Comparison of ENCODE assay signal across 12 mouse cellular contexts in the genomic region with DNA sequence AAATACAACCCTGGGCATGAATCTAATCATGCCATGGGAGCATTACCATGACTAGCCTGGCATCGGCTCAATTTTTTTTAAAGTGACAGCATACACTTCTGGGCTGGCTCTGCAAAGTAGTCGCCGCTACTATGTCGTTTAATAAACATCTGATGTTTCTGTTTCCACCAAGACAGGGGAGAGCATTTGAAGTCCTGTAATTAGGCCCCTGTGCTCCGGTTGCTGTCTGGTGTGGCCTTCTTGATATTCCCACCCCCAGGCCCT.
DNase-seq lines count a peak whose midpoint lies in the region; ATAC-seq and TF ChIP-seq lines count a peak whose summit lies in the region.
"Had no signal": no experiment of that assay in that cellular context is flagged by ENCODE, and none has a peak within 500 bp of the region (broad histone marks: within the 10 kb centered on the region; RNA-seq: fewer than 3 reads in every experiment).

No protein-coding gene starts in this region.

- no peak for ATAC-seq in liver, postnatal 0 days
- ATAC-seq in liver, embryonic 12.5 days, result no peak
- no peak for ATAC-seq in embryonic facial prominence, embryonic 13.5 days (ENCODE audit: insufficient number of reproducible peaks, insufficient read depth, low FRiP score, low TSS enrichment, low read depth)
- ATAC-seq in granulocyte monocyte progenitor cell, adult 5-6 weeks (replicated peaks; ENCODE audit: poor library complexity, severe bottlenecking), result peak; percentile 12
- peak; percentile 82 for ATAC-seq in midbrain, embryonic 16.5 days
- ATAC-seq: CD4-positive, CD25-positive, alpha-beta regulatory T cell, adult 4 months had no signal

- WGBS in liver, postnatal 0 days (ENCODE audit: insufficient replicate concordance), result 70% methylated on average over 5 of the region's 5 CpGs
- WGBS in liver, embryonic 12.5 days (ENCODE audit: insufficient replicate concordance), result 80% methylated on average over 5 of the region's 5 CpGs
- 25% methylated on average over 5 of the region's 5 CpGs for WGBS in embryonic facial prominence, embryonic 13.5 days
- 28% methylated on average over 5 of the region's 5 CpGs for whole genome bisulfite sequencing in midbrain, embryonic 16.5 days

- no peaks in the 10 kb centered on the region for H3K9me3 ChIP-seq in liver, postnatal 0 days (ENCODE audit: low read length)
- no peaks in the 10 kb centered on the region for H3K9me3 ChIP-seq in liver, embryonic 12.5 days (replicated peaks)
- no peaks in the 10 kb centered on the region for H3K9me3 ChIP-seq in embryonic facial prominence, embryonic 13.5 days
- no peaks in the 10 kb centered on the region for H3K9me3 ChIP-seq in midbrain, embryonic 16.5 days (replicated peaks; ENCODE audit: control insufficient read depth, low read length, poor library complexity, severe bottlenecking)
- H3K9me3 ChIP-seq: limb, embryonic 13.5 days had no signal

- H3K4me1 ChIP-seq in liver, postnatal 0 days (ENCODE audit: insufficient read depth), result no peaks in the 10 kb centered on the region
- no peaks in the 10 kb centered on the region for H3K4me1 ChIP-seq in liver, embryonic 12.5 days
- H3K4me1 ChIP-seq in embryonic facial prominence, embryonic 13.5 days, result peaks cover 52% of the 10 kb centered on the region
- H3K4me1 ChIP-seq in midbrain, embryonic 16.5 days (ENCODE audit: control insufficient read depth, insufficient read depth, low read length), result peaks cover 28% of the 10 kb centered on the region

- no peak for TF ChIP-seq EP300 in liver, postnatal 0 days (IDR thresholded peaks at IDR 0.05; ENCODE audit: low read depth)

- H3K36me3 ChIP-seq in liver, postnatal 0 days (replicated peaks; ENCODE audit: insufficient read depth, low read length), result no peaks in the 10 kb centered on the region
- H3K36me3 ChIP-seq in liver, embryonic 12.5 days, result no peaks in the 10 kb centered on the region
- H3K36me3 ChIP-seq in embryonic facial prominence, embryonic 13.5 days, result no peaks in the 10 kb centered on the region
- no peaks in the 10 kb centered on the region for H3K36me3 ChIP-seq in midbrain, embryonic 16.5 days (ENCODE audit: control insufficient read depth, insufficient read depth, low read length)
- H3K36me3 ChIP-seq: limb, embryonic 13.5 days had no signal

- no peak overlapping the region for H3K27ac ChIP-seq in liver, postnatal 0 days (ENCODE audit: low read depth)
- no peak overlapping the region for H3K27ac ChIP-seq in liver, embryonic 12.5 days
- H3K27ac ChIP-seq in embryonic facial prominence, embryonic 13.5 days, result peak overlapping the region; percentile 40; the same call in 1 of the 2 replicates
- H3K27ac ChIP-seq in midbrain, embryonic 16.5 days (ENCODE audit: low read length), result peak overlapping the region; percentile 18; the same call in 1 of the 2 replicates

- H3K27me3 ChIP-seq in liver, postnatal 0 days (ENCODE audit: insufficient read depth, low read length), result no peaks in the 10 kb centered on the region
- no peaks in the 10 kb centered on the region for H3K27me3 ChIP-seq in liver, embryonic 12.5 days (replicated peaks)
- no peaks in the 10 kb centered on the region for H3K27me3 ChIP-seq in embryonic facial prominence, embryonic 13.5 days
- no peaks in the 10 kb centered on the region for H3K27me3 ChIP-seq in midbrain, embryonic 16.5 days (ENCODE audit: control insufficient read depth, insufficient read depth, low read depth, low read length)
- H3K27me3 ChIP-seq: limb, embryonic 13.5 days had no signal

- no peak for TF ChIP-seq CTCF in liver, postnatal 0 days (IDR thresholded peaks at IDR 0.05; ENCODE audit: low read depth)

- no peak for DNase-seq in liver, postnatal 0 days
- DNase-seq in layer of hippocampus, postnatal 25 days (ENCODE audit: extremely low spot score in 1 of 2, low spot score in 1 of 2), result no peak
- no peak for DNase-seq in ovary, postnatal 36 days (ENCODE audit: low spot score)
- DNase-seq in spleen, postnatal 36 days (ENCODE audit: low spot score in 2 of 2), result no peak
- DNase-seq: right cerebral cortex, adult 18-20 months had no signal

- no peak overlapping the region for H3K9ac ChIP-seq in liver, postnatal 0 days (replicated peaks)
- no peak overlapping the region for H3K9ac ChIP-seq in liver, embryonic 12.5 days
- H3K9ac ChIP-seq in embryonic facial prominence, embryonic 13.5 days, result no peak overlapping the region
- no peak overlapping the region for H3K9ac ChIP-seq in midbrain, embryonic 16.5 days (ENCODE audit: low read depth, low read length)
- H3K9ac ChIP-seq: limb, embryonic 13.5 days had no signal

- 0 out of 2 replicates have a peak overlapping the region, but pooled peaks have one; percentile 26 for H3K4me2 ChIP-seq in liver, postnatal 0 days (ENCODE audit: low read depth, low read length)
- no peak overlapping the region for H3K4me2 ChIP-seq in liver, embryonic 12.5 days
- H3K4me2 ChIP-seq in embryonic facial prominence, embryonic 13.5 days, result peak overlapping the region; percentile 32
- H3K4me2 ChIP-seq in midbrain, embryonic 16.5 days (ENCODE audit: low read length), result no peak overlapping the region
- H3K4me2 ChIP-seq: heart, embryonic 11.5 days had no signal

- no peak overlapping the region for H3K4me3 ChIP-seq in liver, postnatal 0 days (ENCODE audit: low read depth, low read length)
- no peak overlapping the region for H3K4me3 ChIP-seq in liver, embryonic 12.5 days
- H3K4me3 ChIP-seq in embryonic facial prominence, embryonic 13.5 days, result no peak overlapping the region
- no peak overlapping the region for H3K4me3 ChIP-seq in midbrain, embryonic 16.5 days (ENCODE audit: low read depth, low read length)
- H3K4me3 ChIP-seq: limb, embryonic 13.5 days had no signal

Comparison
In these comparisons a context has a peak if more than half of its experiments do, and no peak if none do; other contexts are left out.
1. H3K4me2 ChIP-seq: peak in liver, postnatal 0 days (single experiment) and embryonic facial prominence, embryonic 13.5 days (single experiment); none in liver, embryonic 12.5 days (single experiment) and midbrain, embryonic 16.5 days (single experiment).
2. ATAC-seq: peak in granulocyte monocyte progenitor cell, adult 5-6 weeks (single experiment) and midbrain, embryonic 16.5 days (single experiment); none in liver, postnatal 0 days (single experiment), liver, embryonic 12.5 days (single experiment) and embryonic facial prominence, embryonic 13.5 days (single experiment).
3. H3K27ac ChIP-seq: peak in embryonic facial prominence, embryonic 13.5 days (single experiment) and midbrain, embryonic 16.5 days (single experiment); none in liver, postnatal 0 days (single experiment) and liver, embryonic 12.5 days (single experiment).